Mouse (Mus musculus) embryonic facial prominence, embryonic 13.5 days (tissue): Measurements from ENCODE around the gene Sufu. TPM values are rescaled to one million over a fixed set of nuclear protein-coding genes. Genes with fewer than 3 reads are reported as not detected.

Experiments used
- ATAC-seq: fragments of 200-750 bp; cut with Nextera tagmentation; 2 replicates; pipeline ENCODE4 v1.8.0; 2017; ENCODE audit warnings: low read depth; ENCODE audit not compliant: insufficient number of reproducible peaks, insufficient read depth, low FRiP score, low TSS enrichment
- H3K27ac ChIP-seq: fragments of 300-500 bp; sonication (generic); 2 replicates; pipeline ENCODE4 v1.5.1; 2015; ENCODE audit warnings: moderate library complexity, mild to moderate bottlenecking, inconsistent platforms
- H3K27me3 ChIP-seq: fragments of 300-500 bp; sonication (generic); 2 replicates; pipeline ENCODE4 v1.6.1; 2015; ENCODE audit warnings: mild to moderate bottlenecking, inconsistent platforms
- H3K36me3 ChIP-seq: fragments of 300-500 bp; sonication (generic); 2 replicates; pipeline ENCODE4 v1.6.1; 2015; ENCODE audit warnings: mild to moderate bottlenecking, inconsistent platforms
- H3K4me1 ChIP-seq: fragments of 300-500 bp; sonication (generic); 2 replicates; pipeline ENCODE4 v1.6.1; 2015; ENCODE audit warnings: inconsistent platforms
- H3K4me2 ChIP-seq: fragments of 300-500 bp; sonication (generic); 2 replicates; pipeline ENCODE4 v1.6.1; 2015; ENCODE audit warnings: moderate library complexity, mild to moderate bottlenecking, inconsistent platforms
- H3K4me3 ChIP-seq: fragments of 300-500 bp; sonication (generic); 2 replicates; pipeline ENCODE4 v1.5.1; 2015; ENCODE audit warnings: mild to moderate bottlenecking, inconsistent platforms
- H3K9ac ChIP-seq: fragments of 300-500 bp; sonication (generic); 2 replicates; pipeline ENCODE4 v1.6.1; 2015; ENCODE audit warnings: mild to moderate bottlenecking, inconsistent platforms
- H3K9me3 ChIP-seq: fragments of 300-500 bp; sonication (generic); 2 replicates; pipeline ENCODE4 v1.6.1; 2016; ENCODE audit warnings: inconsistent platforms
- WGBS: fragments of 180-500 bp; shearing (Covaris S2); methylation state at CpG from one replicate; pipeline ENCODE4 v1.1.7; 2015; ENCODE audit warnings: mixed read lengths; 5-methylcytosine and 5-hydroxymethylcytosine counted together
- polyA plus RNA-seq: library from polyadenylated mRNA; unstranded; fragments of >200 nt; fragmentation: Nextera tagmentation; extraction: Ambion mirVana; gene quantifications from 2 replicates; pipeline ENCODE4 v1.2.1, GENCODE M21; 2015

Sufu gene
- polyA plus RNA-seq, 1 experiment from 2014 or later: 38.5 TPM

- no peak for ATAC-seq
- peak overlapping the region; percentile 60 for H3K27ac ChIP-seq
- peak overlapping the region; percentile 36; the same call in 1 of the 2 replicates for H3K9ac ChIP-seq
- no peaks in the 10 kb centered on the region for H3K9me3 ChIP-seq
- H3K4me3 ChIP-seq: no peak overlapping the region
- 73% methylated on average over 15 of the region's 15 CpGs for WGBS
- H3K4me2 ChIP-seq: no peak overlapping the region
- peaks cover 76% of the 10 kb centered on the region for H3K4me1 ChIP-seq
- H3K27me3 ChIP-seq: no peaks in the 10 kb centered on the region
- H3K36me3 ChIP-seq: peaks cover 70% of the 10 kb centered on the region
Observed at GRCm38 (mm10) chr19:46483701-46484328, 87.1 kb downstream of the Sufu start.

- peaks cover 66% of the 10 kb centered on the region for H3K36me3 ChIP-seq
- no peak overlapping the region for H3K4me2 ChIP-seq
- no peak for ATAC-seq
- H3K27ac ChIP-seq: peak overlapping the region; percentile 60; the same call in 1 of the 2 replicates
- no peak overlapping the region for H3K4me3 ChIP-seq
- WGBS: 80% methylated on average over 5 of the region's 5 CpGs
- H3K27me3 ChIP-seq: no peaks in the 10 kb centered on the region
- H3K9ac ChIP-seq: peak overlapping the region; percentile 36; the same call in 1 of the 2 replicates
- peaks cover 72% of the 10 kb centered on the region for H3K4me1 ChIP-seq
- H3K9me3 ChIP-seq: no peaks in the 10 kb centered on the region
Observed at GRCm38 (mm10) chr19:46484518-46484917, 87.8 kb downstream of the Sufu start.

- Histone ChIP-seq H3K36me3 (peaks cover 54% of the 10 kb centered on the region), H3K4me2 (no peak overlapping the region), H3K4me1 (peaks cover 67% of the 10 kb centered on the region), H3K27me3 (no peaks in the 10 kb centered on the region), H3K4me3 (no peak overlapping the region), H3K9me3 (no peaks in the 10 kb centered on the region), H3K9ac (no peak overlapping the region), H3K27ac (0 out of 2 replicates have a peak overlapping the region, but pooled peaks have one; percentile 48)
- 68% methylated on average over 9 of the region's 9 CpGs for WGBS
- ATAC-seq: no peak
Observed at GRCm38 (mm10) chr19:46485847-46486246, 89.2 kb downstream of the Sufu start.

GRCm38 (mm10) chr19:46486709-46487108, 90.0 kb downstream of the Sufu start:
- H3K4me3 ChIP-seq: no peak overlapping the region
- H3K27me3 ChIP-seq: no peaks in the 10 kb centered on the region
- peaks cover 58% of the 10 kb centered on the region for H3K4me1 ChIP-seq
- H3K9me3 ChIP-seq: no peaks in the 10 kb centered on the region
- no peak overlapping the region; the same call in 1 of the 2 replicates for H3K9ac ChIP-seq
- H3K36me3 ChIP-seq: peaks cover 53% of the 10 kb centered on the region
- no peak for ATAC-seq
- 52% methylated on average over 2 of the region's 2 CpGs for WGBS
- H3K4me2 ChIP-seq: no peak overlapping the region
- H3K27ac ChIP-seq: no peak overlapping the region

GRCm38 (mm10) chr19:46489448-46489847, 92.8 kb downstream of the Sufu start:
- 93% methylated on average over 1 of the region's 1 CpGs for WGBS
- H3K4me3 ChIP-seq: no peak overlapping the region
- peaks cover 42% of the 10 kb centered on the region for H3K36me3 ChIP-seq
- ATAC-seq: no peak
- no peak overlapping the region for H3K4me2 ChIP-seq
- H3K4me1 ChIP-seq: peaks cover 32% of the 10 kb centered on the region
- no peaks in the 10 kb centered on the region for H3K27me3 ChIP-seq
- no peaks in the 10 kb centered on the region for H3K9me3 ChIP-seq
- no peak overlapping the region for H3K9ac ChIP-seq
- H3K27ac ChIP-seq: no peak overlapping the region

- no peak overlapping the region for H3K4me2 ChIP-seq
- no peak overlapping the region for H3K4me3 ChIP-seq
- H3K27me3 ChIP-seq: no peaks in the 10 kb centered on the region
- WGBS: 0% methylated on average over 2 of the region's 2 CpGs
- H3K36me3 ChIP-seq: peaks cover 31% of the 10 kb centered on the region
- H3K4me1 ChIP-seq: peaks cover 28% of the 10 kb centered on the region
- H3K9me3 ChIP-seq: no peaks in the 10 kb centered on the region
- no peak for ATAC-seq
- no peak overlapping the region for H3K9ac ChIP-seq
- H3K27ac ChIP-seq: no peak overlapping the region
Observed at GRCm38 (mm10) chr19:46490634-46491033, 93.9 kb downstream of the Sufu start.

GRCm38 (mm10) chr19:46495136-46495535, 98.4 kb downstream of the Sufu start:
- H3K9me3 ChIP-seq: no peaks in the 10 kb centered on the region
- peaks cover 8% of the 10 kb centered on the region for H3K4me1 ChIP-seq
- H3K27ac ChIP-seq: no peak overlapping the region
- no peak for ATAC-seq
- no peaks in the 10 kb centered on the region for H3K36me3 ChIP-seq
- H3K27me3 ChIP-seq: no peaks in the 10 kb centered on the region
- no peak overlapping the region for H3K4me3 ChIP-seq
- no peak overlapping the region for H3K9ac ChIP-seq
- no peak overlapping the region for H3K4me2 ChIP-seq
- 79% methylated on average over 8 of the region's 8 CpGs for WGBS

GRCm38 (mm10) chr19:46497230-46497629, 100.5 kb downstream of the Sufu start:
- no peaks in the 10 kb centered on the region for H3K9me3 ChIP-seq
- H3K27ac ChIP-seq: no peak overlapping the region
- no peak overlapping the region for H3K4me3 ChIP-seq
- ATAC-seq: no peak
- no peak overlapping the region for H3K9ac ChIP-seq
- H3K36me3 ChIP-seq: no peaks in the 10 kb centered on the region
- WGBS: 76% methylated on average over 2 of the region's 2 CpGs
- H3K4me1 ChIP-seq: 0 out of 2 replicates have a peak, but pooled peaks cover 2% of the 10 kb centered on the region
- H3K4me2 ChIP-seq: no peak overlapping the region
- no peaks in the 10 kb centered on the region for H3K27me3 ChIP-seq

GRCm38 (mm10) chr19:46499539-46499835, 102.8 kb downstream of the Sufu start:
- H3K4me3 ChIP-seq: peak overlapping the region; percentile 89
- no peak for ATAC-seq
- no peaks in the 10 kb centered on the region for H3K27me3 ChIP-seq
- no peaks in the 10 kb centered on the region for H3K9me3 ChIP-seq
- H3K36me3 ChIP-seq: no peaks in the 10 kb centered on the region
- WGBS: 0% methylated on average over 3 of the region's 3 CpGs
- peaks cover 18% of the 10 kb centered on the region for H3K4me1 ChIP-seq
- H3K9ac ChIP-seq: 0 out of 2 replicates have a peak overlapping the region, but pooled peaks have one; percentile 55
- peak overlapping the region; percentile 98 for H3K4me2 ChIP-seq
- peak overlapping the region; percentile 83 for H3K27ac ChIP-seq

- Histone ChIP-seq H3K4me2 (peak overlapping the region; percentile 98), H3K27me3 (no peaks in the 10 kb centered on the region), H3K9ac (peak overlapping the region; percentile 95), H3K36me3 (0 out of 2 replicates have a peak, but pooled peaks cover 3% of the 10 kb centered on the region), H3K9me3 (no peaks in the 10 kb centered on the region), H3K4me1 (peaks cover 23% of the 10 kb centered on the region), H3K4me3 (peak overlapping the region; percentile 89), H3K27ac (peak overlapping the region; percentile 99)
- WGBS: under 1% methylated on average over 49 of the region's 52 CpGs
- peak; percentile 80 for ATAC-seq
Observed at GRCm38 (mm10) chr19:46499836-46500580, 103.3 kb downstream of the Sufu start.

GRCm38 (mm10) chr19:46500581-46501341, 104.1 kb downstream of the Sufu start:
- Histone ChIP-seq H3K36me3 (peaks cover 9% of the 10 kb centered on the region), H3K9ac (peak overlapping the region; percentile 95), H3K4me2 (peak overlapping the region; percentile 98), H3K4me1 (peaks cover 31% of the 10 kb centered on the region), H3K27ac (peak overlapping the region; percentile 99), H3K4me3 (peak overlapping the region; percentile 89), H3K27me3 (no peaks in the 10 kb centered on the region), H3K9me3 (no peaks in the 10 kb centered on the region)
- WGBS: under 1% methylated on average over 41 of the region's 50 CpGs
- ATAC-seq: no peak
